Mouse (Mus musculus) WW6 (cell line): ENCODE measurements around the gene Azi2.

Source experiments
- DNase-seq: peaks from one replicate; pipeline ENCODE4 v3.0.0-alpha.2; 2013; ENCODE audit warnings: low read depth, low spot score

The Azi2 gene

GRCm38 (mm10) chr9:118040218-118041021 is at the start of gene Azi2:
TSS of gene Azi2 (plus strand) at chr9:118040499.
- DNase-seq, result peak; percentile 93

- DNase-seq, result no peak
These were observed 43.7 kb upstream of the Azi2 start for GRCm38 (mm10) chr9:117996631-117997030.

GRCm38 (mm10) chr9:118001488-118001887 is 38.8 kb upstream of the Azi2 start:
- no peak for DNase-seq

- no peak for DNase-seq
These were observed 36.9 kb upstream of the Azi2 start for GRCm38 (mm10) chr9:118003218-118003886.

- DNase-seq, result no peak
These were observed 36.4 kb upstream of the Azi2 start for GRCm38 (mm10) chr9:118003937-118004336.

- DNase-seq, result no peak
These were observed 27.4 kb upstream of the Azi2 start for GRCm38 (mm10) chr9:118012928-118013327.

GRCm38 (mm10) chr9:118024966-118025365 is 15.3 kb upstream of the Azi2 start:
- no peak for DNase-seq

- no peak for DNase-seq
These were observed 10.8 kb upstream of the Azi2 start for GRCm38 (mm10) chr9:118029490-118029889.

GRCm38 (mm10) chr9:118030252-118030651 is 10.0 kb upstream of the Azi2 start:
- DNase-seq, result no peak

GRCm38 (mm10) chr9:118031694-118032093 is 8.6 kb upstream of the Azi2 start:
- no peak for DNase-seq

- DNase-seq, result no peak
These were observed 5.3 kb upstream of the Azi2 start for GRCm38 (mm10) chr9:118034990-118035389.

GRCm38 (mm10) chr9:118041022-118041400 is 712 bp downstream of the Azi2 start:
- DNase-seq, result no peak

- DNase-seq, result no peak
These were observed 1.3 kb downstream of the Azi2 start for GRCm38 (mm10) chr9:118041646-118042045.

GRCm38 (mm10) chr9:118042738-118043137 is 2.4 kb downstream of the Azi2 start:
- DNase-seq, result no peak

- no peak for DNase-seq
These were observed 3.3 kb downstream of the Azi2 start for GRCm38 (mm10) chr9:118043581-118043980.

- no peak for DNase-seq
These were observed 4.8 kb downstream of the Azi2 start for GRCm38 (mm10) chr9:118045011-118045533.

- DNase-seq, result no peak
These were observed 13.0 kb downstream of the Azi2 start for GRCm38 (mm10) chr9:118053286-118053685.

GRCm38 (mm10) chr9:118059101-118059500 is 18.8 kb downstream of the Azi2 start:
- no peak for DNase-seq

- DNase-seq, result no peak
These were observed 30.1 kb downstream of the Azi2 start for GRCm38 (mm10) chr9:118070442-118070841.

GRCm38 (mm10) chr9:118071337-118071736 is 31.0 kb downstream of the Azi2 start:
- no peak for DNase-seq

GRCm38 (mm10) chr9:118072101-118072500 is 31.8 kb downstream of the Azi2 start:
- no peak for DNase-seq

- no peak for DNase-seq
These were observed 33.1 kb downstream of the Azi2 start for GRCm38 (mm10) chr9:118073358-118073757.
